Mouse (Mus musculus) erythroblast, embryonic 14.5 days (primary cell): ENCODE measurements around the gene Gm17324.

Experiments
- GATA1 ChIP-seq: IDR thresholded peaks from 2 replicates; pipeline ENCODE4 v1.6.1; 2012; ENCODE audit warnings: low read length, inconsistent platforms, mixed read lengths
- TAL1 ChIP-seq: IDR thresholded peaks from 3 replicates; pipeline ENCODE4 v1.6.1; 2012; ENCODE audit warnings: low read length, inconsistent platforms, mixed read lengths

DNA sequence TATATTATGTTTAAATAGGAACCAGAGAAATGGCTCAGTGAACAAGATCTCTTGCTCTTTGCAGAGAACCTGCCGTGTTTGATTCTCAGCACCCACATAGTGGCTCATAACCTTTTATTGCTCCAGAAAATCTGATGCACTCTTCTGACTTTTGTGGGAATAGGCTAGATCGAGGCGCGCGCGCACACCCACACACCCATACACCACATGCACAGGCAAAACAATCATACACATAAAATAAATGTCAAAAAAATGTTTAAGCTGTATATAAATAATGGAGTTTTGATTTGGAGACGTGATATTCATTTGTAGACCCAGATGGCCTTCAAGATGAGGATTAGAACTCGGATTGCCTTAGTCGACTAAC, 997 bp downstream of the Gm17324 start:
- no peak for TF ChIP-seq GATA1
- TF ChIP-seq TAL1: no peak
